Mouse (Mus musculus) induced T-regulatory cell, adult 2 months (primary cell): ENCODE measurements around the gene Cdh16.
A peak's percentile ranks its signal among the peaks of the same experiment; 100 is the strongest.
"Not testable (repeated sequence)": the region's sequence is repeated elsewhere in the genome, so short reads cannot be mapped to it uniquely, and the experiment has no call there.

Experiments
- DNase-seq: peaks from one replicate; pipeline ENCODE4 v3.0.0-alpha.2; 2012; ENCODE audit warnings: low read depth

Gene Cdh16

DNA sequence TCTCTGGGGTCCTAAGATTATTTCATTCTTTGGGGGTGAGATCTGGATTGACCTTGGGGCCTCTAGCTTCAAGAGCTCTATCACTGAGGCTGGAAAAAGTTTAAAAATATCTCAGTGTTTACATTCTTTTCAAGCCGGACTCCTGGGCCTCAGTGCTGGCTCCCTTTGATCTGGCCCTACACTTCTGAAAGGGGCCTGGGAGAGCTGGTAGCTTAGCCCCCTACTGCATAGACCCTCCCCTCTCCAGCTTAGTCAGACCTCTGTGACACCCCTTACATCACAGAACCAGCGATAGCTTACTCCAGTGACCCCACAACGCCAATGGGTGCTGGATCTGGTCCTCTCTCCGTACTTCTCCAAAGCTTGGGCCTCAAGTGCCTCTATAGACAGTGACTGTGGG, 12.6 kb downstream of the Cdh16 start:
- DNase-seq = no peak

DNA sequence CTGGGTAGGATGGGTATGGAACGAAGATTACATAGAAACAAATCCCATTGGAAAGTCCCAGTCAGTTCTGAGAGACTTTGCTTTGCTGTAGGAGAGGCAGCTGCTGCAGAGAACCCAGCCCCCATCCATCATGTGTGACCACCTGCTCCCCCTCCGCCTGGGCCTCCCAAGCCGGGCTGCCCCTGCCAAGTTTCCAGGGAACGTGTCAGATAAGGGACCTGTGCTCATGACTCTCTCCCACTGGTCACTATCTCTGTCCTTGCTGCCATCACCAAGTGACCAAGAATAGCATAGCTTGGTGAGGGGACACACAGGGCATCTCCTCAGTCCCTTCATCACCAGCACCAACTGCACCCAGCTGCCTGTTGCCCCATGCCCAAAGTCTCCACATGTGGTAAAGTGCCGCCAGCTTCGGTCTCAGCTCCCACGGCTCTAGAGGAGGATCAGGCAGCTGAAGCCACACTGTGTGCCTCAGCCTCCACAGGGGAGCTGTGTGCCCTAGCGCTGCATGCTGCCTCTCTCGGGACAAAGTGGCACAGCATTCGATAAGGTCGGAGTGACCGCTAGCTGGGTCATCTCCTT, 13.9 kb downstream of the Cdh16 start:
- no peak for DNase-seq

DNA sequence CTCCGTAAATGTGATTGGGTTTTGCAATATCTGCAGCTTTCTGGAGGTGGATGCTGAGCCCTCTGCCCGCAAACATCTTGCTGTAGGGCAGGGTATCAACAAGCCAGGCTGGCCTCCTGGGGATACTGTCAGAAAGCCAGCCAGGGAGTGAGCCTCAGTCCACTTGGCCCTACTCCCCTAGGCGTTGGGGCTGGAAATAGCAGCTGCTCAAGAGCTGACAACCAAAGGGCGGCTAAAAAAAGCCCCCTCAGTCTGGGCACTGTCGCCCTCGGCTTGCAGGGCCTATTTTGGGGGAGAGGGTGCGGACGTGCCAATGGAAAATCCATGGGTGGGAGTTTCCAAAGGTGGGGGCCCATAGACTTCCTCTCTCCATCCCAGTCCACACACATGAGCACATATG, 15.0 kb downstream of the Cdh16 start:
- no peak for DNase-seq

DNA sequence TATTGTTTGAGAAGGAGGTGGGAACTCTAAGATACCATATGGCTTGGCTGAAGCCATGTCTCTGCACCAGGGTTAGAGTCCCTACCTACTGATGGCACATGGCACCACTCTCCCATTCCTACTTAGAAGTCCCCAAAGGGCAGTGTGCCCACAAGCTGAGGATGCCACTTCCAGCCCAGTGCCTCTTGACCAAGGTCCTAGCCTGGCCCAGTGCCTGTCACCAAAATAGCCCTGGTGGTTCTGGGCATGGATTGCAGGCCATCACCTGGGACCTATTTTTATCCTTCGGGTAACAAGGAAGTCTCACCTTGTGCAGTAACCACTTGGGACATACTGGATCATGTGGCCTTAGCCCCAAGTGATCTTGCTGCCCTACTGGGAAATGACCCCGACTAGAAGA, 16.3 kb downstream of the Cdh16 start:
- no peak for DNase-seq

DNA sequence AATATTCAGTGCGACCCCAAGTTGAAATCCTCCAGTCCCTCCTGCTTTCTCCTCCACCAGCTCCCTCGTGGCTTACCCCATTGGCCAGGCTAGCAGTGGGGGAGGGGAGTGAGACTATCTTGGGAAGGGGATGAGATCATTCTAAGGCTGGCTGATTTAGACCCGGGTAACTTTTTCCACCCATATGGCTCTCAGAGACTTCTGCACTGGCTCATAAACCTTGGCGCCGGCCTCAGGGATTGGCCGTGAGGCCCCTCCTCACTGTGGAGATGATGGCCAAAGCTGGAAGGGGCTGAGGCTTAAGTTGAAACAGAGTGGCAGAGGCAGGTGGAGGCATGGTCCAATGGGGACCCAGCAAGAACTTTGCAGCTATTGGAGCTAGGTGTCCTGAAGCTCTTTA, 17.9 kb downstream of the Cdh16 start:
- no peak for DNase-seq

- no peak for DNase-seq
Measured at GRCm38 (mm10) chr8:104603245-104603593, 21.0 kb downstream of the Cdh16 start.

DNA sequence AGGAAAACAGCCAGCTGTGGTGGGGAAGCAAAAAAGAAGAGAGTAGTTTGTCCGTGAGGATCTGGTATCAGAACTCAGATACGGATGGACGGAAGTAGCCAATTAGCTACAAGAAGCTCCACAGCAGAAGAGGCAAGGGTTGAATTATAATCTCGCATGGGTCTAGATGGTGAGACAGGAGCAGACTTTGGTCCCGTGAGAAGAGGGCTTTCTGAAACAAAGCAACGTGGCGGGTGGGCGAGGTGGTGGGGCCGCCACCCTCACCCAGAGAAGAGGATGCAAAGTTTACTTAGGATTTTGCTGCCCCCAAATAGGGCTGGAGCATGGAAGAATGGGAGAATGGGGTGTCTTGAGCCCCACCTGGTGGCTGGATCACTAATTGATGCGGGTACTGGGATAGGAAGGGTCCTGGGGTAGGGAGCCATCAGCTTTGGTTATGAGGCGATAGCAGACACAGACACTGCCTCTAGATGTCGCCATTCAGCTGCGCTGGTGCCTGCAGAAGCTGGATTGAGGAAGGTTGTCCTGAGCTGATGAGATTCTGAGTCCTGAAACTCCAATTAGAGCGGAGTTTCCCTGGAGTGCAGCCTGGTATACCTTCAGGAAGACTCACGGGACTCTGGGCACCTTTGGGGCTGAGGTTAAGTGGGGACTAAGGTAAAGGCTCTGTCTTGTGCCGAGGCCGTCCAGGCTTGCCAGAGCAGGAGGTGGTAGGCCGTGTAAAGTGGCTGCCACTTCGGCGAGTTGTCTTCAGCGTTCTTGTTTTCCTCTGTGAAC, 21.5 kb downstream of the Cdh16 start:
- peak; percentile 86 for DNase-seq

GRCm38 (mm10) chr8:104601941-104602371, 22.2 kb downstream of the Cdh16 start:
- DNase-seq = no peak

- DNase-seq = no peak
Measured at GRCm38 (mm10) chr8:104601386-104601785, 22.8 kb downstream of the Cdh16 start.

DNA sequence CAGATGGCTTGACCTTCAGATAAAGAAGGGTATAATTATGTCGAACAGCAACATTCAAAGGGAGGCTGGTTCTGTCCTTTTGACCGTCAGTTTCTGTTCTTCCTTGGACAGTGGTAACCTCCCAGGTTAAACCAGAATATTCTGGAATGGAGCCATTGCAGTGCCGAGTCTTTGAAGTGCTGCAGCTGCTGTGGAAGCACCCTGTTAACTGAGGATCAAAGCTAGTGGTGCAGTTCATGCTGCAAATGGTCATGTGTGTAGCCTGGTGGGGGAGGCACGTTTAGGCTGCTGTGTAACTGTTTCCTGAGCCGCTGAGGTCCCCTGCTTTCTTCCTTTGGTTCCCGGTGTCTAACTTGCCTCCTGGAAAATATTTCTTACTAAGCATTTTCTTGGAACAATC, 25.7 kb downstream of the Cdh16 start:
- DNase-seq = no peak

GRCm38 (mm10) chr8:104597656-104598055, 26.5 kb downstream of the Cdh16 start:
- no peak for DNase-seq

DNA sequence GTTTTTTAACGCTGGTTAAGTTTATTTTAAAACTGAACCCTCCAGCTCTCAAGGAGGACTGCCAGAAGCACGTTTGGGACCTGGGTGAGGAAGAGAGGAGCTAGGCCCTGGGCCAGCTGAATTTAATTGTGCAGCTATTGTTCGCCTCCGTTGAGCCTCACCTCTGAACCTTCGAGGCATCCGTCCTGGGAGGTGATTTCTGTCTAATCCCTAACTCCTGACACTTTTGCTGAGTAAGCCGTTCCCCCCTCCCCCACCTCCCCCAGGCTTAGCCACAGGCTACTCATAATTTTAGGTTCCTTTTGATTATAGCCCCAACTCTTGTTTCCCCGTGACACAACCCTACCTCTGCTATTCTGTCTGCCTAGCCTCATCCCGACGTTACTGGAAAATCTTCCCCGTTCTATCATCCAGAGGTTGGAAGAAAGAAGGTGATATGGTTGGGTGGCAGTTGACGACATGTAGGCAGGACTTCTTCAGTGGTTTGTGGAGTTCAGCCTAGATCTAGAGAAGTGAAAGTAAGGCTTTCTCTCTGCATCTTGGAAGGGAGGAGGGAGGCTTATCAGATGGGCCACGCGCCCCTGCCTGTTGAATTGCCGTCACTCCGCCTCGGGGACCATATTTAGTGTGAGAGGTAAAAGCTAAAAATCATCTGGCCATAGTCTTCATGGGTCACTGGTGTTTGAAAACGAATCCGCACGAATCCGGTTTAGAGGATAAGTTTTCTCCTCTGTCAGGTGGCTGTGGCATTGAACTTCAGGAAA, 28.2 kb downstream of the Cdh16 start:
- DNase-seq = no peak

- DNase-seq = no peak
Measured at GRCm38 (mm10) chr8:104594611-104595362, 29.4 kb downstream of the Cdh16 start.

DNA sequence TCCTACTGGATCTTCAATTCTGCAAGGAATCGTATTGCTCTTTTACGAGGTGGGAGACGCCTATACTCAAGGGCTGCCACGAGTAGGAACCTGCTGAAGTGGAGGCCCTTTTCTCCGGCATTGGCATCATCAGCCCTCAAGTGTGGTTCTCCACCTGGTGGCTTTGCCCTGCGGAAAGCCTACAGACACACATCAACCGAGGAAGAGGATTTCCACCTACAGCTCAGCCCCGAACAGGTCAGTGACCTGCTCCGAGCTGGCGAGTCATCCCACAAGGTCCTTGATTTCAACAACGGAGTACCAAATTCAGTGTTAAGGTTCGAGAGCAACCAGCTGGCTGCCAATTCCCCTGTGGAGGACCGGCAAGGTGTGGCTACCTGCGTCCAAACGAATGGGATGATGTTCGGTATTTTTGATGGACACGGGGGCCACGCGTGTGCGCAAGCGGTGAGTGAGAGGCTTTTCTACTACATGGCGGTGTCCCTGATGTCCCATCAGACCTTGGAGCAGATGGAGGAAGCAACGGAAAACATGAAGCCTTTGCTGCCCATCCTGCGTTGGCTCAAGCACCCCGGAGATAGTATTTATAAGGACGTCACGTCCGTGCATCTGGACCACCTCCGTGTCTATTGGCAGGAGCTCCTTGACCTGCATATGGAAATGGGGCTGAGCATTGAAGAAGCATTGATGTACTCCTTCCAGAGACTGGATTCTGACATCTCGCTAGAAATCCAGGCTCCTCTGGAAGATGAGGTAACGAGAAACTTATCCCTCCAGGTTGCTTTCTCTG, 30.5 kb downstream of the Cdh16 start:
- DNase-seq = no peak

DNA sequence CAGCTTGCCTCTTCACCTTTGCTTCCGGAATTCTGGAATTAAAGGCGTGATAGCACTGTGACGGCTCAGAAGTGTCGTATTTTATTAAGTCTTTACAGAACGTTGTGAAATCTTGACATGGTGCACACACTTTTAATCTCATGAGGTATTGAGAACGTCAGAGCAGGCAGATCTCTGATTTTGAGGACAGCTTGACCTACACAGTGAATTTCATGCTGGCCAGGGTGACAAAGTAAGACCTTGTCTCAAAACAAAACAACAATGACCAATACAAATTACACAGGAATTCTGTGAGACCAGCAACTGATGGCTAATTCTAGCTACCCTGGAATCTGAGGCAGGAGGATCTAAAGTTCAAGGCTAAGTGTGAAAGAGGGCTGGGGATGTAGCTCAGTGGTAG, 31.6 kb downstream of the Cdh16 start:
- no peak for DNase-seq

- DNase-seq = no peak
Measured at GRCm38 (mm10) chr8:104591856-104592255, 32.3 kb downstream of the Cdh16 start.

GRCm38 (mm10) chr8:104591133-104591834, 32.9 kb downstream of the Cdh16 start, which contains the start of gene Pdp2:
TSS of gene Pdp2 (plus strand) at chr8:104591451.
- DNase-seq = peak; percentile 97

GRCm38 (mm10) chr8:104590284-104590683, 33.9 kb downstream of the Cdh16 start:
- no peak for DNase-seq

- no peak for DNase-seq
Measured at GRCm38 (mm10) chr8:104584522-104584921, 39.7 kb downstream of the Cdh16 start.

DNA sequence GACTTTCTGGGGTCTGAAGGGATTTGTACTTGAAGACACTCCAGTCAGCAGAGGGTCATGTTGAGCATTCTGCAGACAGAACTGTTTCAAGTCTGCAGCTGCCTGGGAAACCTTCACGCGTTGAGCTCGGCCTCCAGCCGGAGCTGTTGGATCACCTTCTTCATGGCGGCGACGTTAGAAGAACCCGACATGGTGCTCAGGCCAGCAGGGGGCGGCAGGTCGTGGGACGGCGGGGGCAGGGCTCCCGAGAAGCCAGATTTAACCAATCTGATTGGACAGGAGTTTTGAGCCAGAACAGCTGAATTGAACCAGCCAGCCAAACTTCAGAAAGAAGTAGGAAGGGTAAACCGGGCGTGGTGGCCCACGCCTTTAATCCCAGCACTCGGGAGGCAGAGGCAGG, 46.6 kb downstream of the Cdh16 start:
- not testable (repeated sequence) for DNase-seq

DNA sequence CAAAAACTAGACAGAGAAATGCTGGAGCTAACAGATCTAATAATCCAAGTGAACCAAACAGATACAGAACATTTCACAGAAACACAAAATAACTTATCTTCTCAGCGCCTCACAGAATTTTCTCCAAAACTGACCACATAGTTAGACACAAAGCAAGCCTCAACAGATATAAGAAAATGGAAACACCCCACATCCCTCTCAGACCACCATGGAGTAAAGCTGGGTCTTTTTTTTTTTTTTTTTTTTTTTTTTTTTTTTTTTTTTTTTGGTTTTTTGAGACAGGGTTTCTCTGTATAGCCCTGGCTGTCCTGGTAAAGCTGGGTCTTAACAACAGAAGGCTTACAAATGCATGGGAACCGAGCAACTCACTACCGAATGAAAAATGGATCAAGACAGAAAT, 47.4 kb downstream of the Cdh16 start:
- DNase-seq = no peak
